Mouse (Mus musculus) brain, embryonic 14.5 days (tissue): Measurements from ENCODE around the gene Hk1. TPM values are rescaled to one million over a fixed set of nuclear protein-coding genes. Genes with fewer than 3 reads are reported as not detected.

Experiments used
- DNase-seq: peaks from one replicate; pipeline ENCODE4 v3.0.0-alpha.2; 2011; ENCODE audit warnings: low read depth
- CTCF ChIP-seq: fragments of 200-500 bp; IDR thresholded peaks from 2 replicates; pipeline ENCODE4 v1.5.1; 2012; ENCODE audit warnings: inconsistent platforms, mild to moderate bottlenecking, moderate library complexity, borderline replicate concordance; ENCODE audit not compliant: insufficient read depth, insufficient read length; ENCODE audit errors: extremely low read depth
- POLR2A ChIP-seq: fragments of 200-500 bp; IDR thresholded peaks from 2 replicates; pipeline ENCODE4 v1.6.1; 2012; ENCODE audit warnings: mild to moderate bottlenecking, inconsistent platforms, borderline replicate concordance; ENCODE audit not compliant: poor library complexity, insufficient read depth, insufficient read length, severe bottlenecking; ENCODE audit errors: extremely low read depth
- polyA plus RNA-seq: library from polyadenylated mRNA; depleted of rRNA; stranded (reverse); fragments of >200 nt; gene quantifications from 2 replicates; pipeline ENCODE4 v1.2.3, GENCODE M21; 2012

Hk1 gene
- polyA plus RNA-seq, 1 experiment: 98.8 TPM

DNA sequence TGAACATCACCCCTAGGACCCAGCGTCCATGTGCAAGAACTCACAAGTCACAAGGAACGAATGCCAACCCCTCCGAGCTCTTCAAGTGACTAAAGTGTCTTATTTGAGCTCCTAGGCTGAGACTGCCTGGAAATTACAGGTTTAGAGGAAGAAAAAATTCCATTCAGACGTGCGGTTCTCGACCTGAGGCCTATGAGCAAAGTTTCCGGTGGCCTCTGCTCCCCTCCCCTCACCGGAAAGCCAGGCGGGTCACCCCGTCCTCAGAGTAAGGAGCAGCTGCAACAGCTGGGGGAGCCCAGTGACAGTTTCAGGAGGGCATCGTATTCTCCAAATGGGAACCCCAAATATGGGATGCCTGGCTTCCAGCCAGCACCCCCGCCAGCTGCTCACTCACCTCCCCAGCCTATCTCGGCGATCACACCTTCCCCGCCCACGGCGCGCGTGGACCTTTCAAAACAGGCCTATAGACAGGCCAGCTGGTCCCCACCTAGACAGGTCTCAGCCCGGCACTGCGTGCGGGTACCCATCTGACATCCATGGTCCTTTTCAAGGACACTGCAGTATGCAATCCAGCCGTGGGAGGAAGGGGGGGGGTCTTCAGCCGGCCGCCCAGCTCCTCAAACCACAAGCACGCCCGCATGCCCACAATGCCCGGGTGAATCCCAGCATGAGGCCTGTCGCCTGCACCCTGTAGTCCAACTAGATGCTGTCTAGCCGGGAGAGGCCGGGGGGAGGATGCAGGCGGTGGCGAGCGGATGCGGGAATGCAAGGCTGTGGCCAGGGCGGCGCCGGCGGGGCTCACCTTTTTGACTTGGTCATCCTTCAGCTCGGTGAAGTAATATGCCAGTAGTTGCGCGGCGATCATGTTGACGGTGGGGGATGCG is 40.3 kb downstream of the Hk1 start:
- no peak for TF ChIP-seq CTCF
- no peak for TF ChIP-seq POLR2A
- DNase-seq: peak; percentile 35

DNA sequence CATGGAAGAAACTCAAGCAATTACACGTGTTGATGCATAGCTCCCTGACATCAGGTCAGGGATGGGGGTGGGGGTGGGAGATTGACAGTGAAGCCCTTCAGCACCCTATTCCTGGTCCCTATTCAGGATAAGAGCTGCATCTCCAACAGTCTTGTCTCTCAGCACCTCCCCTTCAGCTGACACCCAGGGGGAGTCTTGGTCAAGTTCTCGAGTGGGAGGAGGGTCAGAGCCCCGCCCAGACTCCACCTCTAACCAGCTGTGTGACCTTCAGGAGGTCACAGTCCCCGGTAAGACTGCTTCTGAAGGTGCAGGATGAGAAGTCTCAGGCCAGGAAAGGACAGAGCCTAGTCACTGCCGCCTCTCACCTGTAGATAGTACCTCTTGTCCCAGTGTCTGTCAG is 41.1 kb downstream of the Hk1 start:
- TF ChIP-seq CTCF (no peak), POLR2A (no peak)
- no peak for DNase-seq

DNA sequence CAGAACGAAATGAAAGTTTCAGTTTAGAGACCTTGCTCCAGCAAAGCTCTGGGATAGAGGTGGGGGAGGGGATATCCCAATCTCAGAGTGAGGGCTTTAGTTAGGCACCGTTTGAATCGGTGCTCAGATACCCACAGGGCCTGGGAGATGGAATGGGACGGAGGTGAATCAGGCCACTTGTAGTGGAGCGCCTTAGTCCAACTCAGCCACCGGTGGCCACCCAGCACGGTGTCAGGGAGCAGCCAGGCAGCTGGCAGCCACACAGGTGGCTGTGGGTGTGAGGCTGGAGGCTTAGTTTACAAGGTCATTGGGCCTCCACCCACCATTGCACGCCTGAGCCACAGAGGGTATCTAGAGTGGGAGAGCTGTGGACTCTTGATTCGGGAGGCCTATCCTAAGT is 41.5 kb downstream of the Hk1 start:
- no peak for DNase-seq
- no peak for TF ChIP-seq POLR2A
- no peak for TF ChIP-seq CTCF

DNA sequence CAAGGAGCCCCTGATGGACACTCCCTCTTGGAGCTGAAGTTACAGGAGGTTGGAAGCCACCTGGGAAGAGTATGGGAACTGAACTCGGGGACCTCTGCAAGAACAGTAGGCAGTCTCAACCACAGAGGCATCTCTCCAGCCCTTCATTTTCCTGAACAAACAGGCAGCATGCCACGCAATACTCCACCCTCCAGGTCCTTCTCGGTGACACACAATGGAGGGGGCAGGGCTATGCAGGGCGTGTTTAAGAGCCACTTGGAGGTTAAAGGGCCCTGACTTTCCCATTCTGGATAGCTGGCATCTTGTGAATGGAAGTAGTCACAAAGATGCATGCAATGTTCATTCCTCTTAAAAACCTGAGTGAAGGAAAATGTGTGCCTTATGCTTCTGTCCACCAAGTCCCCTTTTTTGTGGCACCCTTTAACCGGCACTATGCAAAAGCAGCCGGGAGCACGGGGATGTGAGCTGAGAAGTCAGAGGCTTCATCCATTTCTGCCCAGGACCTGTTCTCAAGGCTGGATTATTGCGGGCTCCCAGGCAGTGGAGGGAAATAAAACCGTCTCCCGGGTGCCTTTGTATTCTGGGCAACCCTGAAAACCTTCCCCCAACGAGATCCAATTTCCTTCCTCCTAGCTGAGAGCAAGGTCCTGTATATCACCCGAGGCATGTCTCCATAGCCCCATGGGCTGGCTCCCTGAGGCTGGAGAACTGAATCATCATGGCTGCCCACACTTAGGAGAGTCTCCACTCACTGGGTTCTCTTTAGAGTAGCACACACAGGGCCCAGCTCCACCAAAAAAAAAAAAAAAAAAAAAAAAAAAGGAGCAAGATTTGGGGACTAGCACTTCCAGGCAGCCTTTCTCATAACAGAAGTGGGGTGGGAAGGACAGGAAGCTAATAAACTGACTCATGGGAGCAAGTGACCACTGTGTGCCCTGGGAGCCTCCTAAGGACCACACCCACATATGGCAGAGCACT is 42.8 kb downstream of the Hk1 start:
- no peak for TF ChIP-seq POLR2A
- TF ChIP-seq CTCF: no peak
- peak; percentile 6 for DNase-seq

DNA sequence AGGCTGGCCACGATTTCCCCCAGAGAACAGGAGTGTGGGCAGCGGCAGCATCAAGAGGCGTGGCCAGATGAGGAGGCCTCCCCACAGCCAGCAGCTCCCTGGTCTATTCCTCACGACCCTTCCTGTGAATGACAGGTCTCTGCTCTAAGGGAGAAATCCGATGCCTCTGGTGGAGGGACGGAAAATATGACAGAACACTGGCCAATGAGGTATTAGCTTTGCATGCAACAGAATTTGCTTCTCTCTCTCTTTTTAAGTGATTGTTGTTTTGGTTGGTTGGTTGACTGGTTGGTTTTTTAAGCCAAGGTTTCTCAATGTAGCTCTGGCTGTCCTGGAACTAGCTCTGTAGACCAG is 44.3 kb downstream of the Hk1 start:
- TF ChIP-seq CTCF (no peak), POLR2A (no peak)
- DNase-seq: peak; percentile 33

DNA sequence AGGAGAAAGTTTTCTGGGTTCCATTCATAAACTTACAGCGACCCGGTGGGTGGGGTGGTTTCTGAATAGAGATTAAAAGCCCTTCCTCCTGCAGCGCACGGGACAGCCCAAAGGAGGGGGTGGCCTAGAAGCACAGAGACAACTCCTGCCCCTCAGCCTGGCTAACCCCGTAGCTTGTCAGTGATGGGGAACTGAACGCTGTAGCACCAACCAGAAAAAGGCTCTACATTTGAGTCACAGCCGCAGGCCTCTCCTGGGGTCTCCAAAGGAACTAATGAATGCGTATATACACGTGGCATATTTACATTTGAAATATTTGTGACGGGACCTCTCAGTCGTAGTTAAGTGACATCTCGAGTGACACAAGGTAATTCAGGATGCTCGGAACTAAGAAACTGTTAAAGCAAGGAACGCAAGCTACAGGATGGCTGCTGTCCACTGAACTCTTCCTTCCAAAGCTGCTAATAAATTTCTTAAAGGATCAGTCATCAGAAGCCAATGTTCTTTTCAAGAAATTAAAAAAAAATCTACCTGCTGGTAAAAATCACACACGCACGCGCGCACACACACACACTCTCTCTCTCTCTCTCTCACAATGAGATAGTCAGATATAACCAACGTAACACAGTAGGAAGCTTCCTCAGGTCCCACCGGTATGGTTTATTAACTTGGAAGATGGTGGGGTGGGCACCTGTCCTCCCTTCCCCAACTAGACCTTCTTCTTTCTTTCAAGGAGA is 44.9 kb downstream of the Hk1 start:
- TF ChIP-seq CTCF: no peak
- no peak for DNase-seq

DNA sequence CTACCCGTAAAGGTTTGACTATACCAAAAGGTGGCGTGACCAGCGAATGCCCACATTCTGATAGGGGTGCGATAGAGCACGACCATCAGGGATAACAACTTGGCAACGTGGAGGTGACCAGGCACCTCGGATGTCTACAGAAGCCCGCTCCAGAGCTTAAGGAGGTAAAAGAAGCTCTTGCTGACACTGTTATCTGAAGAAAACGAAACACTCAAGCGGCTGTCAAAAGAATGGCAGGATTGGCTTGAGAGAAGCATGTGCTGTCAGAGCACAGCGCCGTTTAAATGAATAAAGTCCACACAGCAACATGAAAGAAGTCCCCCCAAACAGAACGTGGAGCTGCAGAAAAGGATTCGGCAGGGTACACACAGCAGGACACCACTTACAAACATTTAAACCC is 46.4 kb downstream of the Hk1 start:
- DNase-seq: no peak
- TF ChIP-seq CTCF (no peak), POLR2A (no peak)

DNA sequence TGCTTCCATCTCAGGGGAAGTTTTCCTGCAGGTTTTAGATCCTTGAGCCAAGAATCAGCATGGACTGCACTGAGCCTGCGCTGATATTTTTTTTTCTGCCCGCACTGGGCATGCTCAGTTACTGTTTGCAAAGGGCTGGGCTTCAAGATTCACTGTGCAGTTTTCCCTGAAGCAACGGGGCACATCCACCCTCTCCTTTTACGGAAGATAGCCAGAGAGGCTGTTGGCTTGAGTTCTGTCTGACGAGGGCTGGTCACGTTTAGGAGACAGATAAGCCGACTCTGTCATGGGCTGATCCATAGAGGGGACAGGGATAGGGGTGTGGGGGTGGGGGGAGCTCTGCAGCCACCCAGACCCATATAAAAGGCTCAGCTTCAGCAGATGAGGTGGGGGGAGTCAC is 47.2 kb downstream of the Hk1 start:
- no peak for TF ChIP-seq CTCF
- no peak for TF ChIP-seq POLR2A
- DNase-seq: peak; percentile 58

DNA sequence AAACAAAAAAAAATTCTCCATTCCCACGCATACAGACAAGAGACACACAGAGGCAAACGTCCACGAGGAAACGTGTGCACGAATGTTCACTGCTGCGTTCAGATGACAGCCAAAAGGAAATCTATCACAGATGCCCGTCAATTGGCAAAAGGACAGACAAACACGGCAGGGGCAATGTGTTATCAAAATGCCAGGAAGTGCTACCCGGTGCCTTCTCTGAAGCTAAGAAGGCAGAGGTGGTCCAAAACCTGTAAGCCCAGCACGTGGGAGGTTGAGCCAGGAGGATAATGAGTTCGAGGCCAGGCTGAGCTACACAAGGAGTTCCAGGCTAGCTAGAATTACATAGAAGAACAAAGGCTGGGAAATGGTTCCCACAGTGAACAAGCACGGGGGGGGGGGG is 47.9 kb downstream of the Hk1 start:
- DNase-seq: no peak

DNA sequence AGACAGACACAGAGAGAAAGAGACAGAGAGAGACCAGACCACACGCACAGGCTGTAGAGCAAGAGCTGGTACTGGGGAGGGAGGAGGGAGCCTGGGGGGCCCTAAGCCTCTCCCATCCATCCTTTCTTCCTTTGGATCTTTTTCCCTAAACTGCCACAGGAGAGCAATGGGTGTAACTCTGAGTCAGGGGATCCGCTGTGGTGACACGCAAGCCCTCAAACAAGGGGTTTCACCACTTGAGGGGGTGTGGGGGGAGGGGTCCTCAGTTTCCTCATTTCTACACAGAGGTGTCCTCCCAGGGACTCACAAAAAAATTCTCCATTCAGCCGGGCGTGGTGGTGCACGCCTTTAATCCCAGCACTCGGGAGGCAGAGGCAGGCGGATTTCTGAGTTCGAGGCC is 48.4 kb downstream of the Hk1 start:
- no peak for DNase-seq
- TF ChIP-seq CTCF: no peak
- no peak for TF ChIP-seq POLR2A

More for the DNA sequence above, 47.9 kb downstream of the Hk1 start:
- no peak for TF ChIP-seq POLR2A
- no peak for TF ChIP-seq CTCF

DNA sequence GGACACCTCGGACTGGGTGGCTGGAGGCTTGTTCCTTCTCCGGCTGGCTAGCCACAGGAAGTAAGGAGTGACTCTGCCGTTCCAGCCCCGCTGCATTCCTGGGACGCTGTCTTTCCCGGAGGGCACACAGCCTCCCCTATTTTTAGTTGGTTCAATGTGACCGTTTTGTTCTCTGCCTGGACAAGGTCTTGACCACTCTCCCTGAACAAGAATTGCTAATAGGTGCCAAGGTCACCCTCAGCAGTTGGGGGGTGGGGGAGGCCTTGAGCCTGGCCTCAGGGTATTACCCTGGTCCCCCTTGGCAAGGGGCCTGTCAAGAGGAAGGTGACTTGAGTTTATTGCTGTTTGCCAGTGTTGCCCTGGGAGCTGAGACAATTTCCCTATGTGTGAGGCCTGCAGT is 49.9 kb downstream of the Hk1 start:
- no peak for TF ChIP-seq POLR2A
- no peak for TF ChIP-seq CTCF
- DNase-seq: no peak
